Mouse (Mus musculus) ES-Bruce4 (cell line): ENCODE measurements around the gene E130308A19Rik.

Experiments
- CTCF ChIP-seq: IDR thresholded peaks from one replicate; pipeline ENCODE4 v1.8.1; 2011; ENCODE audit warnings: low read depth, low read length
- EP300 ChIP-seq: IDR thresholded peaks from 2 replicates; pipeline ENCODE4 v1.6.1; 2011; ENCODE audit warnings: low read depth, low read length; ENCODE audit not compliant: insufficient read depth
- POLR2A ChIP-seq: IDR thresholded peaks from one replicate; pipeline ENCODE4 v1.8.1; 2011; ENCODE audit warnings: low read length; ENCODE audit not compliant: insufficient read depth

GRCm38 (mm10) chr4:59602704-59603103, 23.3 kb upstream of the E130308A19Rik start:
- TF ChIP-seq POLR2A (no peak), EP300 (no peak), CTCF (no peak)
